Mouse (Mus musculus) retina, postnatal 1 day (tissue): ENCODE results near the gene Frmd7.

Experiments used
- DNase-seq: peaks from one replicate; pipeline ENCODE4 v3.0.0-alpha.2; 2012

The Frmd7 gene

GRCm38 (mm10) chrX:50942610-50943009 lies at the start of gene Frmd7:
Frmd7 (minus strand) TSS chrX:50942710.
- DNase-seq = no peak

- no peak for DNase-seq
Observed at GRCm38 (mm10) chrX:50991324-50991723, 48.8 kb upstream of the Frmd7 start.

- DNase-seq = no peak
Observed at GRCm38 (mm10) chrX:50989940-50990339, 47.4 kb upstream of the Frmd7 start.

GRCm38 (mm10) chrX:50988581-50988980 lies 46.1 kb upstream of the Frmd7 start:
- no peak for DNase-seq

GRCm38 (mm10) chrX:50978428-50978827 lies 35.9 kb upstream of the Frmd7 start:
- DNase-seq = no peak

GRCm38 (mm10) chrX:50972145-50972544 lies 29.6 kb upstream of the Frmd7 start:
- no peak for DNase-seq

- no peak for DNase-seq
Observed at GRCm38 (mm10) chrX:50969907-50970306, 27.4 kb upstream of the Frmd7 start.

GRCm38 (mm10) chrX:50968157-50968932 lies 25.8 kb upstream of the Frmd7 start:
- DNase-seq = no peak

- no peak for DNase-seq
Observed at GRCm38 (mm10) chrX:50965157-50965556, 22.6 kb upstream of the Frmd7 start.

- no peak for DNase-seq
Observed at GRCm38 (mm10) chrX:50962955-50963354, 20.4 kb upstream of the Frmd7 start.

GRCm38 (mm10) chrX:50948633-50949032 lies 6.1 kb upstream of the Frmd7 start:
- no peak for DNase-seq

GRCm38 (mm10) chrX:50948116-50948515 lies 5.6 kb upstream of the Frmd7 start:
- no peak for DNase-seq

GRCm38 (mm10) chrX:50937117-50937516 lies 5.4 kb downstream of the Frmd7 start:
- no peak for DNase-seq

GRCm38 (mm10) chrX:50930309-50930708 lies 12.2 kb downstream of the Frmd7 start:
- DNase-seq = no peak

- no peak for DNase-seq
Observed at GRCm38 (mm10) chrX:50926893-50927545, 15.5 kb downstream of the Frmd7 start.

GRCm38 (mm10) chrX:50924629-50925364 lies 17.7 kb downstream of the Frmd7 start:
- peak; percentile 30 for DNase-seq

- DNase-seq = no peak
Observed at GRCm38 (mm10) chrX:50918754-50919153, 23.8 kb downstream of the Frmd7 start.

- DNase-seq = no peak
Observed at GRCm38 (mm10) chrX:50917389-50917788, 25.1 kb downstream of the Frmd7 start.

- DNase-seq = no peak
Observed at GRCm38 (mm10) chrX:50909915-50910314, 32.6 kb downstream of the Frmd7 start.

- no peak for DNase-seq
Observed at GRCm38 (mm10) chrX:50903497-50903896, 39.0 kb downstream of the Frmd7 start.

GRCm38 (mm10) chrX:50887999-50888398 lies 54.5 kb downstream of the Frmd7 start:
- DNase-seq = no peak

GRCm38 (mm10) chrX:50874246-50875002 lies 68.1 kb downstream of the Frmd7 start:
- DNase-seq = no peak

- no peak for DNase-seq
Observed at GRCm38 (mm10) chrX:50864734-50865133, 77.8 kb downstream of the Frmd7 start.
